Mouse (Mus musculus) CH12.LX (cell line): ENCODE data around the gene Gm4869. TPM values are rescaled to one million over a fixed set of nuclear protein-coding genes. Genes with fewer than 3 reads are reported as not detected.

ENCODE experiments used
- DNase-seq: peaks from one replicate; pipeline ENCODE4 v3.0.0-alpha.2; 2013; ENCODE audit errors: extremely low read depth
- H3K27ac ChIP-seq: 2 replicates; pipeline ENCODE4 v1.5.1; 2012; ENCODE audit warnings: low read depth, mild to moderate bottlenecking, control low read depth, moderate library complexity; ENCODE audit not compliant: insufficient read depth
- H3K27me3 ChIP-seq: replicated peaks from 2 replicates; pipeline ENCODE3; 2012; ENCODE audit warnings: inconsistent platforms
- H3K36me3 ChIP-seq, 2 experiments: replicated peaks in 1 of 2; 2 replicates each; pipeline versions ENCODE3 to v1.6.1; 2012; ENCODE audit warnings: inconsistent platforms in 1 of 2, low read length in 1 of 2, mild to moderate bottlenecking in 1 of 2, mixed read lengths in 1 of 2, moderate library complexity in 1 of 2; ENCODE audit not compliant: control insufficient read depth in 1 of 2, insufficient read depth in 1 of 2
- H3K4me1 ChIP-seq, 2 experiments: 2 replicates each; pipeline ENCODE4 v1.6.1; 2012; ENCODE audit warnings: inconsistent platforms in 1 of 2, moderate library complexity in 1 of 2; ENCODE audit not compliant: insufficient read depth in 2 of 2, control insufficient read depth in 1 of 2
- H3K4me2 ChIP-seq: 2 replicates; pipeline ENCODE4 v1.6.1; 2012; ENCODE audit warnings: low read depth, mild to moderate bottlenecking, control low read depth; ENCODE audit not compliant: poor library complexity, insufficient read depth, severe bottlenecking
- H3K4me3 ChIP-seq, 3 experiments: fragments of 150-350 bp in 1 of 3; sonication (generic) in 1 of 3; replicated peaks in 1 of 3; 2 replicates each; pipeline versions ENCODE3 to v1.5.1; 2011 to 2012; ENCODE audit warnings: low read depth in 2 of 3, low read length in 2 of 3, mild to moderate bottlenecking in 2 of 3, moderate library complexity in 2 of 3, control low read depth in 1 of 3, improper control_type of control experiment in 1 of 3, inconsistent platforms in 1 of 3, mixed read lengths in 1 of 3; ENCODE audit not compliant: poor library complexity in 1 of 3
- H3K79me2 ChIP-seq: replicated peaks from 2 replicates; pipeline ENCODE4 v1.6.1; 2012; ENCODE audit warnings: mild to moderate bottlenecking, moderate library complexity; ENCODE audit not compliant: control insufficient read depth, poor library complexity, insufficient read depth, severe bottlenecking; ENCODE audit errors: extremely low read depth
- H3K9ac ChIP-seq: 2 replicates; pipeline ENCODE4 v1.6.1; 2012; ENCODE audit warnings: low read depth, mild to moderate bottlenecking, control low read depth, moderate library complexity; ENCODE audit not compliant: insufficient read depth
- H3K9me3 ChIP-seq: replicated peaks from 2 replicates; pipeline ENCODE3; 2012; ENCODE audit warnings: low read length, inconsistent platforms, mixed read lengths
- BHLHE40 ChIP-seq: IDR thresholded peaks from 2 replicates; pipeline ENCODE4 v1.6.1; 2011; ENCODE audit warnings: mild to moderate bottlenecking, low read depth, low read length, improper control_type of control experiment
- CHD1 ChIP-seq: IDR thresholded peaks from 2 replicates; pipeline ENCODE4 v1.6.1; 2012; ENCODE audit warnings: low read depth, low read length, improper control_type of control experiment, inconsistent platforms
- CHD2 ChIP-seq: IDR thresholded peaks from 2 replicates; pipeline ENCODE4 v1.6.1; 2011; ENCODE audit warnings: low read length, improper control_type of control experiment
- CTCF ChIP-seq, 2 experiments: IDR thresholded peaks in 1 of 2; conservative IDR thresholded peaks in 1 of 2; 2 replicates each; pipeline ENCODE4 v1.5.1; 2011 to 2012; ENCODE audit warnings: low read depth in 2 of 2, low read length in 2 of 2, improper control_type of control experiment in 1 of 2, inconsistent platforms in 1 of 2, mild to moderate bottlenecking in 1 of 2, moderate library complexity in 1 of 2
- E2F4 ChIP-seq: IDR thresholded peaks from 2 replicates; pipeline ENCODE4 v1.6.1; 2011; ENCODE audit warnings: low read depth, low read length, improper control_type of control experiment; ENCODE audit not compliant: insufficient replicate concordance
- ELF1 ChIP-seq: IDR thresholded peaks from 2 replicates; pipeline ENCODE4 v1.6.1; 2014; ENCODE audit warnings: low read depth, mild to moderate bottlenecking, inconsistent platforms, low read length, improper control_type of control experiment
- EP300 ChIP-seq: IDR thresholded peaks from 2 replicates; pipeline ENCODE4 v1.6.1; 2011; ENCODE audit warnings: low read length, improper control_type of control experiment
- ETS1 ChIP-seq: conservative IDR thresholded peaks from 2 replicates; pipeline ENCODE4 v1.6.1; 2012; ENCODE audit warnings: low read depth, mild to moderate bottlenecking, inconsistent platforms, low read length, improper control_type of control experiment, moderate library complexity
- GABPA ChIP-seq: IDR thresholded peaks from 2 replicates; pipeline ENCODE4 v1.6.1; 2012; ENCODE audit warnings: low read depth, low read length, improper control_type of control experiment, inconsistent platforms; ENCODE audit not compliant: insufficient replicate concordance
- HCFC1 ChIP-seq: IDR thresholded peaks from 2 replicates; pipeline ENCODE4 v1.6.1; 2012; ENCODE audit warnings: low read depth, mild to moderate bottlenecking, inconsistent platforms, low read length, improper control_type of control experiment
- IRF4 ChIP-seq: IDR thresholded peaks from 2 replicates; pipeline ENCODE4 v1.6.1; 2014; ENCODE audit warnings: low read depth, mild to moderate bottlenecking, inconsistent platforms, low read length, improper control_type of control experiment
- JUN ChIP-seq: IDR thresholded peaks from 2 replicates; pipeline ENCODE4 v1.6.1; 2011; ENCODE audit warnings: low read depth, mild to moderate bottlenecking, low read length, improper control_type of control experiment, moderate library complexity; ENCODE audit not compliant: insufficient read depth
- JUND ChIP-seq: conservative IDR thresholded peaks from 2 replicates; pipeline ENCODE4 v1.6.1; 2011; ENCODE audit warnings: low read depth, low read length, improper control_type of control experiment
- KAT2A ChIP-seq: IDR thresholded peaks from 2 replicates; pipeline ENCODE4 v1.6.1; 2012; ENCODE audit warnings: low read length, improper control_type of control experiment, inconsistent platforms; ENCODE audit not compliant: insufficient replicate concordance
- MAFK ChIP-seq: IDR thresholded peaks from 2 replicates; pipeline ENCODE4 v1.6.1; 2011; ENCODE audit warnings: low read length, improper control_type of control experiment; ENCODE audit not compliant: insufficient replicate concordance
- MAX ChIP-seq: IDR thresholded peaks from 2 replicates; pipeline ENCODE4 v1.6.1; 2011; ENCODE audit warnings: low read length, improper control_type of control experiment
- MAZ ChIP-seq: IDR thresholded peaks from 2 replicates; pipeline ENCODE4 v1.6.1; 2012; ENCODE audit warnings: low read depth, mild to moderate bottlenecking, inconsistent platforms, low read length, improper control_type of control experiment, moderate library complexity
- MEF2A ChIP-seq: IDR thresholded peaks from 2 replicates; pipeline ENCODE4 v1.6.1; 2014; ENCODE audit warnings: low read depth, mild to moderate bottlenecking, inconsistent platforms, low read length, improper control_type of control experiment, borderline replicate concordance
- MXI1 ChIP-seq: IDR thresholded peaks from 2 replicates; pipeline ENCODE4 v1.6.1; 2011; ENCODE audit warnings: mild to moderate bottlenecking, low read depth, low read length, improper control_type of control experiment
- MYC ChIP-seq: IDR thresholded peaks from 2 replicates; pipeline ENCODE4 v1.6.1; 2011; ENCODE audit warnings: low read depth, mild to moderate bottlenecking, improper control_type of control experiment, low read length
- NELFE ChIP-seq: IDR thresholded peaks from 2 replicates; pipeline ENCODE4 v1.6.1; 2011; ENCODE audit warnings: low read depth, low read length, improper control_type of control experiment
- NRF1 ChIP-seq: IDR thresholded peaks from 2 replicates; pipeline ENCODE4 v1.6.1; 2014; ENCODE audit warnings: low read depth, mild to moderate bottlenecking, inconsistent platforms, low read length, improper control_type of control experiment, moderate library complexity
- PAX5 ChIP-seq: IDR thresholded peaks from 2 replicates; pipeline ENCODE4 v1.6.1; 2012; ENCODE audit warnings: low read length, inconsistent platforms, mixed read lengths
- POLR2A ChIP-seq: IDR thresholded peaks from 2 replicates; pipeline ENCODE4 v1.6.1; 2011; ENCODE audit warnings: low read depth, mild to moderate bottlenecking, improper control_type of control experiment, low read length
- POLR2AphosphoS2 ChIP-seq: IDR thresholded peaks from 2 replicates; pipeline ENCODE4 v1.6.1; 2011; ENCODE audit warnings: low read depth, low read length, improper control_type of control experiment
- RAD21 ChIP-seq: IDR thresholded peaks from 2 replicates; pipeline ENCODE4 v1.6.1; 2011; ENCODE audit warnings: low read depth, mild to moderate bottlenecking, low read length, improper control_type of control experiment, moderate library complexity
- RCOR1 ChIP-seq: conservative IDR thresholded peaks from 2 replicates; pipeline ENCODE4 v1.6.1; 2012; ENCODE audit warnings: low read depth, mild to moderate bottlenecking, inconsistent platforms, low read length, improper control_type of control experiment
- SIN3A ChIP-seq: IDR thresholded peaks from 2 replicates; pipeline ENCODE4 v1.6.1; 2012; ENCODE audit warnings: low read length, improper control_type of control experiment, inconsistent platforms
- SMC3 ChIP-seq: IDR thresholded peaks from 2 replicates; pipeline ENCODE4 v1.6.1; 2011; ENCODE audit warnings: low read depth, low read length, improper control_type of control experiment
- TBP ChIP-seq: conservative IDR thresholded peaks from 2 replicates; pipeline ENCODE4 v1.6.1; 2011; ENCODE audit warnings: low read depth, low read length, improper control_type of control experiment
- TCF12 ChIP-seq: IDR thresholded peaks from 2 replicates; pipeline ENCODE4 v1.6.1; 2014; ENCODE audit warnings: low read depth, mild to moderate bottlenecking, inconsistent platforms, low read length, improper control_type of control experiment
- UBTF ChIP-seq: IDR thresholded peaks from 2 replicates; pipeline ENCODE4 v1.6.1; 2012; ENCODE audit warnings: low read depth, mild to moderate bottlenecking, inconsistent platforms, low read length, improper control_type of control experiment, moderate library complexity
- USF1 ChIP-seq: IDR thresholded peaks from 2 replicates; pipeline ENCODE4 v1.6.1; 2014; ENCODE audit warnings: low read depth, mild to moderate bottlenecking, inconsistent platforms, low read length, improper control_type of control experiment
- USF2 ChIP-seq: conservative IDR thresholded peaks from 2 replicates; pipeline ENCODE4 v1.6.1; 2011; ENCODE audit warnings: low read depth, low read length, improper control_type of control experiment
- ZC3H11A ChIP-seq: IDR thresholded peaks from 2 replicates; pipeline ENCODE4 v1.6.1; 2012; ENCODE audit warnings: low read depth, mild to moderate bottlenecking, inconsistent platforms, low read length, improper control_type of control experiment
- ZKSCAN1 ChIP-seq: IDR thresholded peaks from 2 replicates; pipeline ENCODE4 v1.6.1; 2012; ENCODE audit warnings: low read depth, inconsistent platforms, low read length, improper control_type of control experiment, borderline replicate concordance
- ZMIZ1 ChIP-seq: IDR thresholded peaks from 2 replicates; pipeline ENCODE4 v1.6.1; 2012; ENCODE audit warnings: low read depth, mild to moderate bottlenecking, inconsistent platforms, low read length, improper control_type of control experiment
- ZNF384 ChIP-seq: IDR thresholded peaks from 2 replicates; pipeline ENCODE4 v1.6.1; 2012; ENCODE audit warnings: low read depth, low read length, improper control_type of control experiment, inconsistent platforms
- dilution Hi-C: fragments of 300-500 bp; cut with MboI; formaldehyde crosslinking; loops from 2 replicates; pipeline ENCODE4 v1.14.3; 2020; ENCODE audit warnings: low sequenced_read_pairs; ENCODE audit not compliant: extremely low pct_unique_long_range_greater_than_20kb, extremely low pct_ligation_motif_present
- in situ Hi-C: fragments of 300-500 bp; cut with MboI; formaldehyde crosslinking; loops from 3 replicates; pipeline ENCODE4 v1.14.3; 2019; ENCODE audit warnings: low sequenced_read_pairs, low pct_ligation_motif_present, low pct_unique_long_range_greater_than_20kb, mixed read lengths
- polyA plus RNA-seq: library from polyadenylated mRNA; unstranded; fragments of >175 nt; gene quantifications from 2 replicates; pipeline ENCODE4 v1.2.1, GENCODE M21; 2012; ENCODE audit warnings: low read depth; ENCODE audit not compliant: insufficient read length
- total RNA-seq, 2 experiments: library from RNA; depleted of rRNA; stranded (reverse); fragments of 300-350 nt in 1 of 2; fragments of >200 nt in 1 of 2; gene quantifications; 2 replicates each; pipeline ENCODE4 v1.2.3; 2012 to 2014

Gm4869 gene
- total and polyA plus RNA-seq, 3 experiments = not detected

DNA sequence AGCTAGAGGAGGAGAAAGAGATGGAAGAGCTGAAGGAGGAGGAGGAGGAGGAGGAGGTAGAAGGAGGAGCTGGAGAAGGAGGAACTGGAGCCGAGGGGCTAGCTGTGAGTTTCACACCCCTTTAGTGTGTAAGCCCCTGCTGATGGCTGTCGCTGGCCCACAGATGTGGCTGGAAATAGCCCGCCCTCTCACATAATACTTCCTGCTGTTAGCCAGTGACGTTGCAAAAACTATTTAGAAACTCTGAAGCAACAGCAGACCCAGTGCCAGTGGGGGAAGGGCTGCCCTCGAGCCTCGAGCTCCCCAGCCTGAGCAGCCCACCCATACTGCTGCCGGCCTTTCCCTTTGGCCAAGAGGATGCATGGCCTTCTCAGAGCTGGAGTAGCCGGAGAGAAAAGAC, 63.2 kb downstream of the Gm4869 start:
- H3K27ac ChIP-seq = peak overlapping the region; percentile 70
- DNase-seq = peak; percentile 71
- peaks cover 2 to 34% of the 10 kb centered on the region in 2 experiments for H3K36me3 ChIP-seq
- H3K79me2 ChIP-seq = peaks cover 13% of the 10 kb centered on the region
- dilution Hi-C loops = no loop called here
- H3K27me3 ChIP-seq = peaks cover 2% of the 10 kb centered on the region
- H3K9me3 ChIP-seq = no peaks in the 10 kb centered on the region
- peak overlapping the region in 2 of 3 experiments; percentile 14 to 26 for H3K4me3 ChIP-seq
- H3K9ac ChIP-seq = peak overlapping the region; percentile 17
- TF ChIP-seq USF2 = no peak
- TF ChIP-seq CHD1 = no peak
- TF ChIP-seq IRF4 = 0 out of 2 replicates have a peak, but pooled peaks have one; percentile 27
- TF ChIP-seq MEF2A = peak; percentile 76; the same call in 1 of the 2 replicates
- TF ChIP-seq E2F4 = no peak
- 0 out of 2 replicates have a peak, but pooled peaks have one; percentile 33 for TF ChIP-seq ELF1
- no peak for TF ChIP-seq ZMIZ1
- TF ChIP-seq ZNF384 = no peak
- TF ChIP-seq NRF1 = no peak
- no peak for TF ChIP-seq UBTF
- TF ChIP-seq ETS1 = peak; percentile 50
- no peak for TF ChIP-seq ZKSCAN1
- TF ChIP-seq RAD21 = no peak
- no peak for TF ChIP-seq CTCF (conservative IDR thresholded peaks at IDR 0.05 in 1 of 2, IDR thresholded peaks at IDR 0.05 in 1 of 2; ENCODE audit: low read depth in 2 of 2, low read length in 2 of 2)
- no peak for TF ChIP-seq MYC
- TF ChIP-seq POLR2AphosphoS2 = no peak
- TF ChIP-seq KAT2A = no peak
- no peak for TF ChIP-seq HCFC1
- TF ChIP-seq ZC3H11A = no peak
- no peak for TF ChIP-seq MAZ
- TF ChIP-seq SIN3A = no peak
- TF ChIP-seq BHLHE40 = 0 out of 2 replicates have a peak, but pooled peaks have one; percentile 6
- no peak for TF ChIP-seq TBP
- no peak for TF ChIP-seq TCF12
- TF ChIP-seq NELFE = peak; percentile 10; the same call in 1 of the 2 replicates
- peak; percentile 65; the same call in 1 of the 2 replicates for TF ChIP-seq CHD2
- TF ChIP-seq MAFK = no peak
- TF ChIP-seq GABPA = no peak
- TF ChIP-seq SMC3 = no peak
- TF ChIP-seq MXI1 = no peak
- no peak for TF ChIP-seq MAX
- no peak for TF ChIP-seq USF1
- TF ChIP-seq JUND = no peak
- no peak for TF ChIP-seq PAX5
- peak; percentile 33; the same call in 1 of the 2 replicates for TF ChIP-seq POLR2A
- no peak for TF ChIP-seq JUN
- TF ChIP-seq EP300 = no peak
- no peak for TF ChIP-seq RCOR1
- TF ChIP-seq, all 38 proteins: peak for 8
- H3K4me1 ChIP-seq = peaks cover 40 to 72% of the 10 kb centered on the region in 2 experiments
- H3K4me2 ChIP-seq = peak overlapping the region; percentile 52
- in situ Hi-C loops = no loop called here
